Mouse (Mus musculus): ENCODE data around the gene Snrnp70. TPM values are rescaled to one million over a fixed set of nuclear protein-coding genes. Genes with fewer than 3 reads are reported as not detected.

The Snrnp70 gene
- polyA plus RNA-seq, 1 experiment from 2014 or later = 57.2 TPM

- WGBS (ENCODE audit: insufficient replicate concordance) = 66% methylated on average over 4 of the region's 4 CpGs
Measured at GRCm38 (mm10) chr7:45336319-45336718, 59.2 kb downstream of the Snrnp70 start.

DNA sequence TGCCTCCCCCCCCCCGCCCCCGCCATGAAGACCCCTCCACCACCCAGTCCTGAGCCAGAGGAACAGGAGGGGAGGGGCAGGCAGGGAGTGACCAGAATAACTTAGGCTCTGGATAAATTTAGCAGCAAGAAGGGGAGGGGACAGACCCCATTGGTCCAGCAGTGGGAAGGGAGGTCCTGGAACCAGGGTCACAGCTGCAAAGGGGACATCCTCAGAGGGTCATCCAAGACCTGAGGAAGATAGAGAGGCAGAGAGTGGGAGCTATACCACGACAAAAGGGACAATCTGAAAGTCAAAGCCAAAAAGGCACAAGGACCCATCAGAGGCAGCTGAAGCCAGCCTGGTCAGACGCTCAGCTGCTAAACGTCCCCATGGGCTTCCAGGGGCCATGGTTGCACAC lies 60.5 kb downstream of the Snrnp70 start, which contains the start of gene Hrc:
Gene Hrc (plus strand): TSS at position 235 of the 400 bp plus-strand sequence.
- H3K4me2 ChIP-seq (ENCODE audit: low read depth, low read length) = no peak within 1 kb of the TSS
- H3K27ac ChIP-seq (ENCODE audit: low read depth) = no peak within 1 kb of the TSS
- H3K36me3 ChIP-seq (replicated peaks; ENCODE audit: insufficient read depth, low read length) = no peaks in the 10 kb centered on the region
- DNase-seq (no peak), ATAC-seq (no peak)
- H3K27me3 ChIP-seq (ENCODE audit: insufficient read depth, low read length) = peaks cover 34% of the 10 kb centered on the region; the same call in 1 of the 2 replicates
- no peaks in the 10 kb centered on the region for H3K9me3 ChIP-seq (ENCODE audit: low read length)
- 32% methylated on average over 5 of the region's 5 CpGs for WGBS (ENCODE audit: insufficient replicate concordance)
- H3K4me1 ChIP-seq (ENCODE audit: insufficient read depth) = peaks cover 38% of the 10 kb centered on the region
- no peak within 1 kb of the TSS for H3K4me3 ChIP-seq (ENCODE audit: low read depth, low read length)
- no peak for TF ChIP-seq CTCF (IDR thresholded peaks at IDR 0.05; ENCODE audit: low read depth)
- no peak for TF ChIP-seq EP300 (IDR thresholded peaks at IDR 0.05; ENCODE audit: low read depth)
- no peak within 1 kb of the TSS for H3K9ac ChIP-seq (replicated peaks)

More at GRCm38 (mm10) chr7:45336319-45336718, 59.2 kb downstream of the Snrnp70 start:
- Histone ChIP-seq H3K27ac (ENCODE audit: low read depth) (no peak overlapping the region), H3K9ac (replicated peaks) (no peak overlapping the region), H3K4me2 (ENCODE audit: low read depth, low read length) (no peak overlapping the region), H3K9me3 (ENCODE audit: low read length) (no peaks in the 10 kb centered on the region), H3K27me3 (ENCODE audit: insufficient read depth, low read length) (peaks cover 43% of the 10 kb centered on the region), H3K4me1 (ENCODE audit: insufficient read depth) (peaks cover 50% of the 10 kb centered on the region), H3K4me3 (ENCODE audit: low read depth, low read length) (no peak overlapping the region), H3K36me3 (replicated peaks; ENCODE audit: insufficient read depth, low read length) (no peaks in the 10 kb centered on the region)
- no peak for ATAC-seq
- TF ChIP-seq EP300 (IDR thresholded peaks at IDR 0.05; ENCODE audit: low read depth) = no peak
- no peak for TF ChIP-seq CTCF (IDR thresholded peaks at IDR 0.05; ENCODE audit: low read depth)
- DNase-seq = no peak

DNA sequence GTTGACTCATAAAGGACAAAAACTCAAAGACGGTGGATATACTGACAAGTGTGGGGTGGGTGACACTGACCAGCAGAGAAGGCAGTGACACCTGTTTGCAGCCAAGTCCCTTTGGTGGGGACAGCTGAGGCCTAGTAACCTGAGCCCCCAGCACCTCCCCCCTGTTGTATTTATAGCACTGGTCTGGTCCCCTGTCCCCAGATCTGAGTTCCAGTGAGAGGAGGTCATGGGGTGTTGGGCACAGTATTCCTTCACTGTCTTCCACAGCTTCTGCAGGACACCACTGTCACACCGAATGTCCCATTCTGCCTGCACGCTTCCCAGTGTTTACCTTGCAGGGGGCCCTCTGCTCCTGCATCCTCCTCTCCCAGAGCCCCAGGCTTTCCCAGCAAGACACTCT lies 60.9 kb downstream of the Snrnp70 start:
- DNase-seq = no peak
- TF ChIP-seq EP300 (IDR thresholded peaks at IDR 0.05; ENCODE audit: low read depth) (no peak), CTCF (IDR thresholded peaks at IDR 0.05; ENCODE audit: low read depth) (no peak)
- no peaks in the 10 kb centered on the region for H3K36me3 ChIP-seq (replicated peaks; ENCODE audit: insufficient read depth, low read length)
- H3K4me2 ChIP-seq (ENCODE audit: low read depth, low read length) = no peak overlapping the region
- H3K27me3 ChIP-seq (ENCODE audit: insufficient read depth, low read length) = peaks cover 32% of the 10 kb centered on the region; the same call in 1 of the 2 replicates
- H3K9ac ChIP-seq (replicated peaks) = no peak overlapping the region
- peaks cover 33% of the 10 kb centered on the region for H3K4me1 ChIP-seq (ENCODE audit: insufficient read depth)
- no peak overlapping the region for H3K4me3 ChIP-seq (ENCODE audit: low read depth, low read length)
- no peak overlapping the region for H3K27ac ChIP-seq (ENCODE audit: low read depth)
- no peaks in the 10 kb centered on the region for H3K9me3 ChIP-seq (ENCODE audit: low read length)
- 55% methylated on average over 3 of the region's 3 CpGs for WGBS (ENCODE audit: insufficient replicate concordance)
- no peak for ATAC-seq

GRCm38 (mm10) chr7:45333431-45333982 lies 62.0 kb downstream of the Snrnp70 start, which contains the start of gene Trpm4:
Gene Trpm4 (minus strand): TSS chr7:45333780.
- Histone ChIP-seq H3K4me2 (ENCODE audit: low read depth, low read length) (peak within 1 kb of the TSS; percentile 79), H3K36me3 (replicated peaks; ENCODE audit: insufficient read depth, low read length) (no peaks in the 10 kb centered on the region), H3K4me3 (ENCODE audit: low read depth, low read length) (peak within 1 kb of the TSS; percentile 58), H3K27ac (ENCODE audit: low read depth) (peak within 1 kb of the TSS; percentile 9; the same call in 1 of the 2 replicates), H3K27me3 (ENCODE audit: insufficient read depth, low read length) (peaks cover 23% of the 10 kb centered on the region; the same call in 1 of the 2 replicates), H3K9me3 (ENCODE audit: low read length) (no peaks in the 10 kb centered on the region), H3K9ac (replicated peaks) (peak within 1 kb of the TSS; percentile 63), H3K4me1 (ENCODE audit: insufficient read depth) (peaks cover 22% of the 10 kb centered on the region)
- 1% methylated on average over 38 of the region's 38 CpGs for WGBS (ENCODE audit: insufficient replicate concordance)
- ATAC-seq = peak; percentile 46; the same call in 1 of the 2 replicates
- peak; percentile 81 for DNase-seq
- no peak for TF ChIP-seq EP300 (IDR thresholded peaks at IDR 0.05; ENCODE audit: low read depth)
- no peak for TF ChIP-seq CTCF (IDR thresholded peaks at IDR 0.05; ENCODE audit: low read depth)

- Histone ChIP-seq H3K27ac (ENCODE audit: low read depth) (0 out of 2 replicates have a peak overlapping the region, but pooled peaks have one; percentile 9), H3K9me3 (ENCODE audit: low read length) (no peaks in the 10 kb centered on the region), H3K27me3 (ENCODE audit: insufficient read depth, low read length) (peaks cover 16% of the 10 kb centered on the region; the same call in 1 of the 2 replicates), H3K4me2 (ENCODE audit: low read depth, low read length) (peak overlapping the region; percentile 79), H3K36me3 (replicated peaks; ENCODE audit: insufficient read depth, low read length) (no peaks in the 10 kb centered on the region), H3K9ac (replicated peaks) (peak overlapping the region; percentile 63), H3K4me3 (ENCODE audit: low read depth, low read length) (peak overlapping the region; percentile 58), H3K4me1 (ENCODE audit: insufficient read depth) (peaks cover 17% of the 10 kb centered on the region)
- TF ChIP-seq CTCF (IDR thresholded peaks at IDR 0.05; ENCODE audit: low read depth) (no peak), EP300 (IDR thresholded peaks at IDR 0.05; ENCODE audit: low read depth) (no peak)
- peak; percentile 76 for ATAC-seq
- peak; percentile 44 for DNase-seq
- 6% methylated on average over 22 of the region's 22 CpGs for WGBS (ENCODE audit: insufficient replicate concordance)
Measured at GRCm38 (mm10) chr7:45332685-45333425, 62.7 kb downstream of the Snrnp70 start.

GRCm38 (mm10) chr7:45331502-45331901 lies 64.0 kb downstream of the Snrnp70 start:
- Histone ChIP-seq H3K9ac (replicated peaks) (no peak overlapping the region), H3K36me3 (replicated peaks; ENCODE audit: insufficient read depth, low read length) (no peaks in the 10 kb centered on the region), H3K27ac (ENCODE audit: low read depth) (no peak overlapping the region), H3K4me2 (ENCODE audit: low read depth, low read length) (no peak overlapping the region), H3K27me3 (ENCODE audit: insufficient read depth, low read length) (peaks cover 9% of the 10 kb centered on the region; the same call in 1 of the 2 replicates), H3K9me3 (ENCODE audit: low read length) (no peaks in the 10 kb centered on the region), H3K4me1 (ENCODE audit: insufficient read depth) (peaks cover 16% of the 10 kb centered on the region), H3K4me3 (ENCODE audit: low read depth, low read length) (no peak overlapping the region)
- DNase-seq (no peak), ATAC-seq (no peak)
- TF ChIP-seq CTCF (IDR thresholded peaks at IDR 0.05; ENCODE audit: low read depth) = peak; percentile 31
- no peak for TF ChIP-seq EP300 (IDR thresholded peaks at IDR 0.05; ENCODE audit: low read depth)
- WGBS (ENCODE audit: insufficient replicate concordance) = 80% methylated on average over 6 of the region's 6 CpGs

Data from liver, postnatal 0 days (tissue).